Mouse (Mus musculus): ENCODE measurements around the gene Rgmb. TPM values are rescaled to one million over a fixed set of nuclear protein-coding genes. Genes with fewer than 3 reads are reported as not detected.

Rgmb gene
- polyA plus RNA-seq, 1 experiment from 2014 or later = 57.1 TPM

GRCm38 (mm10) chr17:15831810-15832209 lies 971 bp upstream of the Rgmb start:
- H3K4me1 ChIP-seq (ENCODE audit: control insufficient read depth, insufficient read depth, low read length) = peaks cover 18% of the 10 kb centered on the region; the same call in 1 of the 2 replicates
- H3K27me3 ChIP-seq (ENCODE audit: control insufficient read depth, insufficient read depth, low read depth, low read length) = no peaks in the 10 kb centered on the region
- no peak overlapping the region for H3K9ac ChIP-seq (ENCODE audit: low read depth, low read length)
- H3K4me3 ChIP-seq (ENCODE audit: low read depth, low read length) = no peak overlapping the region
- 15% methylated on average over 8 of the region's 8 CpGs for WGBS
- H3K4me2 ChIP-seq (ENCODE audit: low read length) = no peak overlapping the region
- H3K36me3 ChIP-seq (ENCODE audit: control insufficient read depth, insufficient read depth, low read length) = no peaks in the 10 kb centered on the region
- H3K27ac ChIP-seq (ENCODE audit: low read length) = no peak overlapping the region
- H3K9me3 ChIP-seq (replicated peaks; ENCODE audit: control insufficient read depth, low read length, poor library complexity, severe bottlenecking) = no peaks in the 10 kb centered on the region
- no peak for ATAC-seq

GRCm38 (mm10) chr17:15830171-15830765 lies 571 bp downstream of the Rgmb start:
- 0% methylated on average over 34 of the region's 34 CpGs for WGBS
- Histone ChIP-seq H3K4me3 (ENCODE audit: low read depth, low read length) (peak overlapping the region; percentile 83), H3K9me3 (replicated peaks; ENCODE audit: control insufficient read depth, low read length, poor library complexity, severe bottlenecking) (no peaks in the 10 kb centered on the region), H3K27me3 (ENCODE audit: control insufficient read depth, insufficient read depth, low read depth, low read length) (no peaks in the 10 kb centered on the region), H3K4me1 (ENCODE audit: control insufficient read depth, insufficient read depth, low read length) (peaks cover 18% of the 10 kb centered on the region; the same call in 1 of the 2 replicates), H3K27ac (ENCODE audit: low read length) (peak overlapping the region; percentile 94), H3K36me3 (ENCODE audit: control insufficient read depth, insufficient read depth, low read length) (no peaks in the 10 kb centered on the region), H3K9ac (ENCODE audit: low read depth, low read length) (peak overlapping the region; percentile 86), H3K4me2 (ENCODE audit: low read length) (peak overlapping the region; percentile 80)
- 0 out of 2 replicates have a peak, but pooled peaks have one; percentile 2 for ATAC-seq

DNA sequence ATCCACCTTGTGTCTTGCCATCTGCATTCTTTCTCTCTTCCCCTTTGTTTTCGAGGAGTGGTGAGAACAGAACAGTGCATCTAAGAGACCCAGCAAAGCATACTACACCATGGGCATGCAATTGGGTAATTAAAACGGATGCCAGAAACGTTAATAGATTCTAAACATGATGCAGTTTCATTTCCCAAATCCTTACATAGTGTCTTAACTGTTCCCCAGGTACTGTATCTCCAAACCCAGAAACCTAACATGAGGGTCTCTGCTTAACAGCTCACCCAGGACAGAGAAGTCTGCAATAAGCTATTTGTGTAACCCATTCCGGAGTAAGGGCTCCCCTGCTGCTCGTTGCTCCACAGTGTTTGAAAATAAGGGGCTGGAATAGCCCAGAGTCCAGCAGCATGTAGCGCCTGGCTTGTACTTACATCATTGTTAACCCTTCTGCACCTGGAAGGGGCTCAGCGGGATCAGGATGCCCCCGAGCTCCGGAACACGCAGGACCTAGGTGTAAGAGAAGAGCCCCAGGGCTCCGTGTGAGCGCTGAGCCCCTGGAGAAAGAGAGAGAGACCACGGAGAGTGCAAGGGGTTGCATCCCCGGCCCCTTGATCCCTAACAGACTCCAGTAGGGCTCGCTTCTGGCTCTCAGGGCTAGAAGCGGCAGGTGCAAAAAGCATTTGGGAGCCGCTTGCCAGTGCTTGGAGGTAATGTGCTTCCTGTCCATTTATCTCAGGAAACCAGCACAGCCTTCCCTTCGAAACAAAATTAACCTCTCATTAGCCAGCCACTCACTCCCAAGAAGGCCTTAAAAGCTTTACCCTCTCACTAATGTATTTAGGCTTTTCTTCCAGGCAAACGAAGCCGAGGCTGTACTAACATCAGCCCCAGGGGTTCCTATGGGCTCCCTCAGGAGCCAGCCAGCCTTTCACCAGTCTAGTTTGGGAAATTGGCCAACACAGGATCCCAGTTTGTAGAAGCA lies 1.4 kb downstream of the Rgmb start:
- no peaks in the 10 kb centered on the region for H3K27me3 ChIP-seq (ENCODE audit: control insufficient read depth, insufficient read depth, low read depth, low read length)
- H3K27ac ChIP-seq (ENCODE audit: low read length) = peak overlapping the region; percentile 94
- H3K9me3 ChIP-seq (replicated peaks; ENCODE audit: control insufficient read depth, low read length, poor library complexity, severe bottlenecking) = no peaks in the 10 kb centered on the region
- under 1% methylated on average over 20 of the region's 20 CpGs for WGBS
- H3K36me3 ChIP-seq (ENCODE audit: control insufficient read depth, insufficient read depth, low read length) = no peaks in the 10 kb centered on the region
- peaks cover 24% of the 10 kb centered on the region; the same call in 1 of the 2 replicates for H3K4me1 ChIP-seq (ENCODE audit: control insufficient read depth, insufficient read depth, low read length)
- peak overlapping the region; percentile 80 for H3K4me2 ChIP-seq (ENCODE audit: low read length)
- ATAC-seq = no peak; the same call in 1 of the 2 replicates
- H3K9ac ChIP-seq (ENCODE audit: low read depth, low read length) = peak overlapping the region; percentile 86
- peak overlapping the region; percentile 83 for H3K4me3 ChIP-seq (ENCODE audit: low read depth, low read length)

DNA sequence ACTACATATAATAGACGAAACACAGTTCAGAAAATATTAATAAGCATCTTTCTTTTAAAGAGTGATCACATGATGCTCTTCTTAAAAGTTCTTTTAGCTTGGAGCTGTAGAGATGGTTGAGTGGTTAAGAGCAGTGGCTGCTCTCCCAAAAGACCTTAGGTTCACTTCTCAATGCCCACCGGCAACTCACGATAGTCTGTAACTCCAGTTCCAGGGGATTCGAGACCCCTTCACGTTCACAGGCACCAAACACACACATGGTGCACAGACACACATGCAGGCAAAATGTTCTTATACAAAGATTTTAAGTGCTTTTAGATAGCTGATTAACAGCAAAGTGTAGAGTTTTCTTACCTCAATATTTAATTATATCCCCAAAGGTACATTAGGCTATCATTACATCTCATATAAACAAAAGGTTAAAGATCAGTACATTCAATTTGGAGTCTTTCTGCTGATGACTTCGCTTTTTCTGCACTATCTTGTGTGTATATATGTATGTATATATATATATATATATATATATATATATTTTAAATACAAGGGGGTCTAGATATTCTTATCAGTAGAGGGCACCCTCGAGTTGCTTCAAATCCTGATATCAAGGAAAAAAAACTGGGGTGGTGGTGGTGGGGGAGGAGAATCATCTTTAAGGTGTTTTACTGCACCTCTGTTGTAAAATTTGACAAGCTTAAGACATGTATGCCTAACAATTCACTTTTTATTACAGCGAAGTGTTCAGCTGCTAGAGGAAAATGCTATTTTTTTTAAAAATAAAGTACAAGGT lies 2.5 kb downstream of the Rgmb start:
- Histone ChIP-seq H3K4me1 (ENCODE audit: control insufficient read depth, insufficient read depth, low read length) (peaks cover 36% of the 10 kb centered on the region), H3K9ac (ENCODE audit: low read depth, low read length) (peak overlapping the region; percentile 86), H3K4me2 (ENCODE audit: low read length) (peak overlapping the region; percentile 80), H3K4me3 (ENCODE audit: low read depth, low read length) (peak overlapping the region; percentile 83), H3K27me3 (ENCODE audit: control insufficient read depth, insufficient read depth, low read depth, low read length) (no peaks in the 10 kb centered on the region), H3K36me3 (ENCODE audit: control insufficient read depth, insufficient read depth, low read length) (no peaks in the 10 kb centered on the region), H3K9me3 (replicated peaks; ENCODE audit: control insufficient read depth, low read length, poor library complexity, severe bottlenecking) (no peaks in the 10 kb centered on the region), H3K27ac (ENCODE audit: low read length) (peak overlapping the region; percentile 94)
- no peak for ATAC-seq
- WGBS = 41% methylated on average over 8 of the region's 8 CpGs

- WGBS = under 1% methylated on average over 18 of the region's 18 CpGs
- Histone ChIP-seq H3K9ac (ENCODE audit: low read depth, low read length) (peak overlapping the region; percentile 55), H3K36me3 (ENCODE audit: control insufficient read depth, insufficient read depth, low read length) (no peaks in the 10 kb centered on the region), H3K4me1 (ENCODE audit: control insufficient read depth, insufficient read depth, low read length) (peaks cover 47% of the 10 kb centered on the region), H3K4me3 (ENCODE audit: low read depth, low read length) (peak overlapping the region; percentile 81), H3K9me3 (replicated peaks; ENCODE audit: control insufficient read depth, low read length, poor library complexity, severe bottlenecking) (no peaks in the 10 kb centered on the region), H3K27ac (ENCODE audit: low read length) (peak overlapping the region; percentile 70), H3K27me3 (ENCODE audit: control insufficient read depth, insufficient read depth, low read depth, low read length) (no peaks in the 10 kb centered on the region), H3K4me2 (ENCODE audit: low read length) (peak overlapping the region; percentile 71)
- peak; percentile 38 for ATAC-seq
Measured at GRCm38 (mm10) chr17:15826928-15827327, 3.9 kb downstream of the Rgmb start.

DNA sequence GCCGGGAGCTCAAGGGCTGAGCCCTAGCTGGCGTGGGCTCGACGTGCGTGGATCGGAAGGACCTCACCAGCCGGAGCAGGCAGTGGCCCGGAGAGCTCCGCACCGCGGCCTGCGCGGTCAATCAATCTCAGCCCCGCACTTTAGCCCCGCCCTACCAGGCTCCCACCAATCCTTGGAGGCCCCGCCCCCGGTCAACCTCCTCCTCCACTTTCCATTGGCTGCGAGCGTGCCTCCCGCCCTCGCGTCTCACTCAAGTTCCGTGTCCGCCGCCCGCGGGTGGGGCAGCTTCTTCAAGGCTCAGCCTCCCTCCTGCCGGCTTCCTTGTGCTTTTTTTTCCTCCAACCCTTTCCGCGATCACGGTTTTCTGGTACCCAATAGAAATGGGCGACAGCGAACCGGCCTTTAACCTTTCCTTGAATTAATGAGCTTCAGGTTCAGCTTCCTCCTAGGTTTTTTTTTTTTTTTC lies 4.4 kb downstream of the Rgmb start:
- Histone ChIP-seq H3K27ac (ENCODE audit: low read length) (peak overlapping the region; percentile 96), H3K27me3 (ENCODE audit: control insufficient read depth, insufficient read depth, low read depth, low read length) (no peaks in the 10 kb centered on the region), H3K4me1 (ENCODE audit: control insufficient read depth, insufficient read depth, low read length) (peaks cover 47% of the 10 kb centered on the region), H3K4me3 (ENCODE audit: low read depth, low read length) (peak overlapping the region; percentile 81), H3K9ac (ENCODE audit: low read depth, low read length) (peak overlapping the region; percentile 95), H3K4me2 (ENCODE audit: low read length) (peak overlapping the region; percentile 73), H3K9me3 (replicated peaks; ENCODE audit: control insufficient read depth, low read length, poor library complexity, severe bottlenecking) (no peaks in the 10 kb centered on the region), H3K36me3 (ENCODE audit: control insufficient read depth, insufficient read depth, low read length) (no peaks in the 10 kb centered on the region)
- WGBS = under 1% methylated on average over 32 of the region's 34 CpGs
- ATAC-seq = peak; percentile 94

- Histone ChIP-seq H3K4me1 (ENCODE audit: control insufficient read depth, insufficient read depth, low read length) (peaks cover 50% of the 10 kb centered on the region), H3K4me2 (ENCODE audit: low read length) (peak overlapping the region; percentile 73), H3K9ac (ENCODE audit: low read depth, low read length) (peak overlapping the region; percentile 95), H3K27me3 (ENCODE audit: control insufficient read depth, insufficient read depth, low read depth, low read length) (no peaks in the 10 kb centered on the region), H3K27ac (ENCODE audit: low read length) (peak overlapping the region; percentile 96), H3K9me3 (replicated peaks; ENCODE audit: control insufficient read depth, low read length, poor library complexity, severe bottlenecking) (no peaks in the 10 kb centered on the region), H3K36me3 (ENCODE audit: control insufficient read depth, insufficient read depth, low read length) (no peaks in the 10 kb centered on the region; the same call in 1 of the 2 replicates), H3K4me3 (ENCODE audit: low read depth, low read length) (peak overlapping the region; percentile 81)
- ATAC-seq = peak; percentile 63
- WGBS = under 1% methylated on average over 100 of the region's 102 CpGs
Measured at GRCm38 (mm10) chr17:15825481-15826396, 5.1 kb downstream of the Rgmb start.

- H3K4me1 ChIP-seq (ENCODE audit: control insufficient read depth, insufficient read depth, low read length) = peaks cover 50% of the 10 kb centered on the region
- WGBS = 12% methylated on average over 3 of the region's 3 CpGs
- ATAC-seq = no peak
Measured at GRCm38 (mm10) chr17:15824854-15825253, 6.0 kb downstream of the Rgmb start.

More at GRCm38 (mm10) chr17:15824854-15825253, 6.0 kb downstream of the Rgmb start:
- Histone ChIP-seq H3K4me3 (ENCODE audit: low read depth, low read length) (peak overlapping the region; percentile 81), H3K9ac (ENCODE audit: low read depth, low read length) (peak overlapping the region; percentile 95), H3K36me3 (ENCODE audit: control insufficient read depth, insufficient read depth, low read length) (no peaks in the 10 kb centered on the region; the same call in 1 of the 2 replicates), H3K27me3 (ENCODE audit: control insufficient read depth, insufficient read depth, low read depth, low read length) (no peaks in the 10 kb centered on the region), H3K27ac (ENCODE audit: low read length) (0 out of 2 replicates have a peak overlapping the region, but pooled peaks have one; percentile 29), H3K4me2 (ENCODE audit: low read length) (peak overlapping the region; percentile 73), H3K9me3 (replicated peaks; ENCODE audit: control insufficient read depth, low read length, poor library complexity, severe bottlenecking) (no peaks in the 10 kb centered on the region)

Data from midbrain, embryonic 16.5 days (tissue).